Mouse (Mus musculus) liver, adult 2 months (tissue): ENCODE measurements at regions not wholly inside any gene's neighbourhood (a gene's known extent, or its start where the extent isn't known, plus 50 kb on each side); places are given as distances from the start of the nearest gene placed in this dataset.

ENCODE experiments used
- CTCF ChIP-seq: fragments of 200-500 bp; IDR thresholded peaks from 2 replicates; pipeline ENCODE4 v1.5.1; 2011; ENCODE audit warnings: low read depth, low read length, control low read depth
- POLR2A ChIP-seq: fragments of 200-500 bp; IDR thresholded peaks from 2 replicates; pipeline ENCODE4 v1.6.1; 2011; ENCODE audit warnings: low read length, control low read depth; ENCODE audit not compliant: insufficient read depth; ENCODE audit errors: extremely low read depth

- TF ChIP-seq CTCF (no peak), POLR2A (no peak)
Observed at GRCm38 (mm10) chr6:31209411-31210139, 189.0 kb upstream of the Mkln1 start.
